Mouse (Mus musculus) embryonic facial prominence, embryonic 12.5 days (tissue): ENCODE data around the gene Tdrkh. TPM values are rescaled to one million over a fixed set of nuclear protein-coding genes. Genes with fewer than 3 reads are reported as not detected.

Source experiments
- ATAC-seq: fragments of 200-750 bp; cut with Nextera tagmentation; 2 replicates; pipeline ENCODE4 v1.8.0; 2017; ENCODE audit not compliant: insufficient number of reproducible peaks, insufficient read depth, low FRiP score, low TSS enrichment
- H3K27ac ChIP-seq: fragments of 300-500 bp; sonication (generic); 2 replicates; pipeline ENCODE4 v1.5.1; 2016; ENCODE audit warnings: mild to moderate bottlenecking
- H3K27me3 ChIP-seq: fragments of 300-500 bp; sonication (generic); 2 replicates; pipeline ENCODE4 v1.6.1; 2016; ENCODE audit warnings: mild to moderate bottlenecking, moderate library complexity
- H3K36me3 ChIP-seq: fragments of 300-500 bp; sonication (generic); 2 replicates; pipeline ENCODE4 v1.6.1; 2016; ENCODE audit warnings: mild to moderate bottlenecking
- H3K4me1 ChIP-seq: fragments of 300-500 bp; sonication (generic); 2 replicates; pipeline ENCODE4 v1.6.1; 2016
- H3K4me2 ChIP-seq: fragments of 300-500 bp; sonication (generic); replicated peaks from 2 replicates; pipeline ENCODE4 v1.6.1; 2016; ENCODE audit warnings: mild to moderate bottlenecking, moderate library complexity
- H3K4me3 ChIP-seq: fragments of 300-500 bp; sonication (generic); 2 replicates; pipeline ENCODE4 v1.5.1; 2016; ENCODE audit warnings: mild to moderate bottlenecking
- H3K9ac ChIP-seq: fragments of 300-500 bp; sonication (generic); 2 replicates; pipeline ENCODE4 v1.6.1; 2016; ENCODE audit warnings: mild to moderate bottlenecking, moderate library complexity
- H3K9me3 ChIP-seq: fragments of 300-500 bp; sonication (generic); 2 replicates; pipeline ENCODE4 v1.6.1; 2016; ENCODE audit warnings: mild to moderate bottlenecking, moderate library complexity
- WGBS: fragments of 180-500 bp; shearing (Covaris S2); methylation state at CpG from one replicate; pipeline ENCODE4 v1.1.7; 2016; 5-methylcytosine and 5-hydroxymethylcytosine counted together
- polyA plus RNA-seq: library from polyadenylated mRNA; unstranded; fragments of >200 nt; fragmentation: Nextera tagmentation; extraction: Ambion mirVana; gene quantifications from 2 replicates; pipeline ENCODE4 v1.2.1, GENCODE M21; 2016

Gene Tdrkh
- 11.8 and 13.9 TPM in 2 replicates for polyA plus RNA-seq

DNA sequence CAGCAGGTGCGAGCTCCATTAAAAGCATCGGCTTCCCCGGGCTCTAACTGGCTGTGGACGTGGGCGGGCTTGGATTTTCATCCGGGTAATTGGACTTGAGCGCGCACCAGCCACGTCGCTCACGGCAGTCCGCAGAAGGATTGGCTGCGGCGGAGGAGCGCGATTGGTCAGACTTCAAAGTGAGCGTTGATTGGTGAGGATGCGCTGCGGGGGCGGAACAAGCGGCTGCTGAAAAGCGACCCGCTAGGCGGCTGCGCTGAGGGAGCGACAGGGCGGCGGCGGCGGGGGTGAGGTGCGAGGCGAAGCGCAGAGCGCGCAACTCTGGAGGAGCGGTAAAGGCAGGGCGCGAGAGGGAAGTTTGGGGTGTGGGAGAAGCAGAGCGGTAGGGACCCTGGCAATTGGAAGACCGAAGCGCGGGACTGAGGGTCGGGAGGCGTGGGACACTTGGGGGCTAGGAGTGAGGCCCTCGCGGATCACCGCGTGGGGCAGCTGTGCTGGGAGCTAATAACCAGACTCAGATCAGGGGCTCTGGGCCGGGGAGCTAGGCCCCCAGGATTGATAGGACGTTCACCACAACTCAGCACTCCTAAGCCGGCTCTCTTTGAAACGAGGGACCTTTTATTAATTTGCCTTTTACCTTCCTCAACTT lies at the start of gene Tdrkh:
Gene Tdrkh, plus strand, starts transcription at position 243 of the 649 bp plus-strand sequence.
- 11% methylated on average over 52 of the region's 52 CpGs for WGBS
- Histone ChIP-seq H3K36me3 (no peaks in the 10 kb centered on the region), H3K9me3 (no peaks in the 10 kb centered on the region), H3K9ac (peak within 1 kb of the TSS; percentile 40), H3K4me2 (peak within 1 kb of the TSS; percentile 79), H3K27ac (no peak within 1 kb of the TSS), H3K4me1 (peaks cover 5% of the 10 kb centered on the region; the same call in 1 of the 2 replicates), H3K27me3 (peaks cover 5% of the 10 kb centered on the region; the same call in 1 of the 2 replicates), H3K4me3 (peak within 1 kb of the TSS; percentile 43)
- peak; percentile 99 for ATAC-seq

DNA sequence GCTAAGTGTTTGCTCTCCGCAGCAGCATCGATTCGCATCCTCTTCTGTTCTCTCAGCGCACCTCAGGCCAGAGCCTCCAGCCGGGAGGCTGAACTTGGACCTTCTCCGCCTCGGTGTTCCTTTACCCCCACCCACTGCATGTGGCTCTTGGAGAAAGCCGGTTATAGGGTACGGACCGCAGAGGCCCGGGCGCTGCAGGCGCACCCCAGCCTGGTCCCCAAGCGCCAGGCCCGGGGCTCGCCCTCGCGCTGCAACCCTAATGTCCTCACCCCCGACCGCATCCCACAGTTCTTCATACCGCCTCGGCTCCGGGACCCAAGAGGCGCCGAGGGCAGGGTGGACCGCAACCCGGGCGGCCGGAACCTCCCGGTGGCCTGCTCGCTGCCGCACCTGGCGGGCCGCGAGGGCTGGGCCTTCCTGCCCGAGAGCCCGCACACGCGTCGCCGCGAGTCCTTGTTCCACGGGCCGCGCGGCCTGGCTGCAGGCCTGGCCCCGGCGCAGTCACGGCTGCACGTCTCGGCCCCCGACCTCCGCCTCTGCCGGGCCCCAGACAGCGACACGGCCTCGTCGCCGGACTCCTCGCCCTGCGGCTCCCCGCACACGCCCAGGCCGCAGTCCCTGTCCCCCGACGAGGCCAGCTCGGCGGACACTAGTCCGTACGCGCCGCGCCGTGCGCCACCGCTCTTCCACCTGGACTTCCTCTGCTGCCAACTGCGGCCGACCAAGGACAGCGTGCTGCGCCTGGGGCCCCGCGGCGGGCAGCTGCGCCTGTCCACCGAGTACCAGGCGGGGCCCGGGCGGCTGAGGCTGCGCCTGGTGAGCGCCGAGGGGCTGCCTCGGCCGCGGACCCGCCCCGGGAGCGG lies 49.6 kb upstream of the Tdrkh start:
- 5% methylated on average over 95 of the region's 97 CpGs for WGBS

GRCm38 (mm10) chr3:94364154-94364526 lies 48.9 kb upstream of the Tdrkh start:
- Histone ChIP-seq H3K27ac (no peak overlapping the region), H3K4me1 (no peaks in the 10 kb centered on the region), H3K27me3 (peaks cover 51% of the 10 kb centered on the region), H3K9me3 (no peaks in the 10 kb centered on the region), H3K4me3 (peak overlapping the region; percentile 55), H3K4me2 (peak overlapping the region; percentile 87), H3K36me3 (no peaks in the 10 kb centered on the region), H3K9ac (peak overlapping the region; percentile 74)
- peak; percentile 38; the same call in 1 of the 2 replicates for ATAC-seq
- WGBS, result 3% methylated on average over 23 of the region's 23 CpGs

More for the DNA sequence above, 49.6 kb upstream of the Tdrkh start:
- Histone ChIP-seq H3K4me1 (no peaks in the 10 kb centered on the region), H3K27me3 (peaks cover 51% of the 10 kb centered on the region), H3K27ac (no peak overlapping the region), H3K9me3 (no peaks in the 10 kb centered on the region), H3K4me3 (peak overlapping the region; percentile 55), H3K9ac (peak overlapping the region; percentile 74), H3K36me3 (no peaks in the 10 kb centered on the region), H3K4me2 (peak overlapping the region; percentile 87)
- ATAC-seq, result peak; percentile 42

- Histone ChIP-seq H3K4me2 (no peak overlapping the region), H3K9ac (no peak overlapping the region), H3K36me3 (no peaks in the 10 kb centered on the region), H3K4me3 (no peak overlapping the region), H3K9me3 (no peaks in the 10 kb centered on the region), H3K27me3 (peaks cover 49% of the 10 kb centered on the region), H3K4me1 (peaks cover 4% of the 10 kb centered on the region), H3K27ac (no peak overlapping the region)
- 20% methylated on average over 3 of the region's 3 CpGs for WGBS
- ATAC-seq, result no peak
Observed at GRCm38 (mm10) chr3:94366761-94367160, 46.3 kb upstream of the Tdrkh start.

- Histone ChIP-seq H3K27ac (no peak overlapping the region), H3K27me3 (peaks cover 42% of the 10 kb centered on the region), H3K4me2 (no peak overlapping the region), H3K9ac (no peak overlapping the region), H3K36me3 (no peaks in the 10 kb centered on the region), H3K9me3 (no peaks in the 10 kb centered on the region), H3K4me3 (no peak overlapping the region), H3K4me1 (peaks cover 7% of the 10 kb centered on the region)
- no peak for ATAC-seq
- WGBS, result 79% methylated on average over 6 of the region's 6 CpGs
Observed at GRCm38 (mm10) chr3:94367511-94367910, 45.6 kb upstream of the Tdrkh start.

DNA sequence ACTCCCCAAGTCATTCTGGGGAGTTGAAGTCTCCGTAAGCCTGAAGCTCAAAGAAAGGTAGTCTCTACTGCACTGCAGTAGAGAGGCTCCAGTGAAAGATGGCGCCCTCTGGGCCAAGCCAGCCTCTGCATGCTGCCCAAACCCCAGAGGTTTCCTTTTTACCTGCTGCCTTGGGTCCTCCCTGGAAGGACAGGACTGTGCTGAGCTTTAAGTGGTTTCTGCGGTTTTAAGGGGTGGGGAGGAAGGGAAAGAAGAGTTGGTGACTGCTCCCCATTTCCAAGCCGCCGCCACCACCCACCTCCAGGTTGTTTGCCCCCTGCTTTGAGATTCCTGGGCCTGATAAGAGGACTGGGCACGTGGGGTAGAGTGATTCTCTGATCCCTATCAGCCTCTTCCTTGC lies 44.4 kb upstream of the Tdrkh start:
- 57% methylated on average over 6 of the region's 6 CpGs for WGBS
- H3K27me3 ChIP-seq, result peaks cover 38% of the 10 kb centered on the region

DNA sequence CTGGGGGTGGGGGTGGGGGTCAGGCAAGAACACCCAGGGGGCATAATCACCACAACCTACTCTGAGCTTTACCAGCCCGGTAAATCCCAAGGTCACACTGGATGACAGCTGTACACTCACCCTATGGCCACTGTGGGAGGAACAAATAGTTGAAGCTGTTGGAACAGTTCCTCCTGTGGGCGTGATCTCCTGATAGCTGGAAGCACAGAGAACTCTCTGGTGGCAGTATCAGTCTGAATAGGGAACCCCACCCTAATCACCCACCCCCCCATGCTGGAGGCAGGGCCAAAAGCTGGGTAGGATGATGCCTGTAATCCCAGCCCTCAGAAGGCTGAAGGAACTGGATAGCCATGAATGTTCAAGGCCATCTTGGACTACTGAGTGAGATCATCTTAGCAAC lies 43.4 kb upstream of the Tdrkh start:
- no peak for ATAC-seq
- Histone ChIP-seq H3K4me1 (peaks cover 24% of the 10 kb centered on the region), H3K4me3 (no peak overlapping the region), H3K36me3 (no peaks in the 10 kb centered on the region), H3K9me3 (no peaks in the 10 kb centered on the region), H3K27me3 (peaks cover 32% of the 10 kb centered on the region), H3K4me2 (no peak overlapping the region), H3K9ac (no peak overlapping the region), H3K27ac (no peak overlapping the region)
- 54% methylated on average over 2 of the region's 2 CpGs for WGBS

More for the DNA sequence above, 44.4 kb upstream of the Tdrkh start:
- Histone ChIP-seq H3K4me1 (peaks cover 18% of the 10 kb centered on the region), H3K9ac (no peak overlapping the region), H3K9me3 (no peaks in the 10 kb centered on the region), H3K36me3 (no peaks in the 10 kb centered on the region), H3K4me2 (no peak overlapping the region), H3K27ac (no peak overlapping the region), H3K4me3 (no peak overlapping the region)
- ATAC-seq, result no peak

GRCm38 (mm10) chr3:94371637-94372036 lies 41.4 kb upstream of the Tdrkh start:
- Histone ChIP-seq H3K4me2 (peak overlapping the region; percentile 36), H3K9me3 (no peaks in the 10 kb centered on the region), H3K27ac (no peak overlapping the region), H3K4me3 (no peak overlapping the region), H3K36me3 (no peaks in the 10 kb centered on the region), H3K9ac (peak overlapping the region; percentile 25), H3K27me3 (peaks cover 19% of the 10 kb centered on the region), H3K4me1 (peaks cover 24% of the 10 kb centered on the region)
- 7% methylated on average over 11 of the region's 11 CpGs for WGBS
- ATAC-seq, result no peak

DNA sequence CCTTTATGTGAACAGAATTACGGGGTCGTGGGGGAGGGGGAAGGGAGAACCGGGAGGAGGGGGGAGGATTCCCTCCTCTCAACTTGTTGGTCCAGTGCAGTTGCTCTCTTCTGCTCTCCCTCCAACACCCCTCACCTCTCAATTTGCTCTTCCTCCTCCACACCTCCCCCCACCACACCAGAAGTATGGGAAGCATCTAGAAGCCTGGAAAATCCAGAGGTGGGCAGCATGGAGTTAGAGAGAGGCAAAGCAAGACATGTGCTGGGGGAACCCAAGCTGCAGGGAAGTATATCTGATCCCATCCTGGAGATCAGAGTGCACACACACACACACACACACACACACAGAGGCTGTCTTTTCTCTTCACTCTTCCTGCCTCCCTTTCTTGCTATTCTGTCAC lies 41.0 kb upstream of the Tdrkh start:
- Histone ChIP-seq H3K27ac (no peak overlapping the region), H3K36me3 (no peaks in the 10 kb centered on the region), H3K4me3 (no peak overlapping the region), H3K9me3 (no peaks in the 10 kb centered on the region), H3K27me3 (peaks cover 22% of the 10 kb centered on the region), H3K4me2 (peak overlapping the region; percentile 36), H3K4me1 (peaks cover 24% of the 10 kb centered on the region), H3K9ac (peak overlapping the region; percentile 25; the same call in 1 of the 2 replicates)
- no peak for ATAC-seq
- WGBS, result 0% methylated on average over 3 of the region's 3 CpGs

GRCm38 (mm10) chr3:94372641-94373040 lies 40.4 kb upstream of the Tdrkh start, which contains the start of gene Rorc:
Gene Rorc (plus strand): TSS chr3:94372794.
- Histone ChIP-seq H3K9me3 (no peaks in the 10 kb centered on the region), H3K4me2 (peak within 1 kb of the TSS; percentile 36), H3K4me1 (peaks cover 28% of the 10 kb centered on the region), H3K27me3 (peaks cover 22% of the 10 kb centered on the region), H3K36me3 (no peaks in the 10 kb centered on the region), H3K27ac (no peak within 1 kb of the TSS), H3K9ac (peak within 1 kb of the TSS; percentile 25), H3K4me3 (peak within 1 kb of the TSS; percentile 9; the same call in 1 of the 2 replicates)
- peak; percentile 4; the same call in 1 of the 2 replicates for ATAC-seq
- WGBS, result 12% methylated on average over 5 of the region's 5 CpGs

- H3K27ac ChIP-seq, result no peak overlapping the region
Observed at GRCm38 (mm10) chr3:94373090-94373489, 40.0 kb upstream of the Tdrkh start.

More at GRCm38 (mm10) chr3:94373090-94373489, 40.0 kb upstream of the Tdrkh start:
- Histone ChIP-seq H3K4me3 (peak overlapping the region; percentile 9; the same call in 1 of the 2 replicates), H3K9me3 (no peaks in the 10 kb centered on the region), H3K4me2 (peak overlapping the region; percentile 33), H3K27me3 (peaks cover 22% of the 10 kb centered on the region), H3K4me1 (peaks cover 28% of the 10 kb centered on the region), H3K36me3 (no peaks in the 10 kb centered on the region), H3K9ac (no peak overlapping the region; the same call in 1 of the 2 replicates)
- ATAC-seq, result peak; percentile 25
- 3% methylated on average over 10 of the region's 10 CpGs for WGBS
